Mouse (Mus musculus): ENCODE results near the gene Filip1l. TPM values are rescaled to one million over a fixed set of nuclear protein-coding genes. Genes with fewer than 3 reads are reported as not detected.

The Filip1l gene
- polyA plus RNA-seq, 1 experiment from 2014 or later = 34.0 TPM

DNA sequence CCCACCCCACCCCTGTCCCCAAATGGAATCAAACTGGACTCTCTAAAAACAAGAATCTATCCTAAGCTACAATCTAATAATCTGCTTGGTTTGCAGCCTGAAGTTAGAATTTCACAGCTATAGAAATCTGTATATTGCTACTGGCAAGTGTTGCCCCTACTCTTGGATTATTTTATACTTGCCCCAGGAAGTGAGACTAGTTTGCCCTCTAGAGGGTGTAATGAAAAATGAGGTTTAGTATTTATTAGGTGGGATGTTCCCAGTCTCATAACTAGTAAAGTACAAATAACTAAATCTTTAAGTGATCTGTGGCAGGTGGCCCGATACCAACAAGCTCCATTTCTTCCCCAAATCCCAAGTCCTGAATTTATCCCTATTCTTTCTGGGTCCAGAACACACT, 224.6 kb downstream of the Filip1l start:
- H3K4me1 ChIP-seq (replicated peaks) = no peaks in the 10 kb centered on the region
- 86% methylated on average over 1 of the region's 1 CpGs for WGBS
- no peaks in the 10 kb centered on the region for H3K27me3 ChIP-seq (replicated peaks)
- no peak overlapping the region for H3K4me3 ChIP-seq (replicated peaks)
- no peak overlapping the region for H3K4me2 ChIP-seq (replicated peaks)
- H3K9me3 ChIP-seq = no peaks in the 10 kb centered on the region
- ATAC-seq = no peak
- H3K36me3 ChIP-seq = no peaks in the 10 kb centered on the region; the same call in 1 of the 2 replicates
- H3K27ac ChIP-seq = no peak overlapping the region
- no peak overlapping the region for H3K9ac ChIP-seq

DNA sequence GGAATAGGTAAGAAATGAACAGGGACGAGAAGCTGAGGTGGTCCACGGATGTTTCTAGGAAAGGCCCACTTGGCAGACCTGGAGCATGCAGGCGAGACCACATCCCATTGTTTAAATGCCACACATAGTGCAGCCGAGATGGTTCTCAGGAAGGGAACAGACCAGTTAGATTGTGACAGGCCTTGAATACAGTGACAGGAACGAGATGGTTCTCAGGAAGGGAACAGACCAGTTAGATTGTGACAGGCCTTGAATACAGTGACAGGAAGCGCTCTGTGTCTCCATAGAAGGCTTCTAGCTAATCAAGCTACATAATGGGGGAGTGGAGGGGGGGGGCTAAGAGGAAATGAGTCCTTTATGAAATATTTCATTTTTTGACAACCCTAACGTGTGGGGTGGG, 227.1 kb downstream of the Filip1l start:
- H3K27ac ChIP-seq = no peak overlapping the region
- H3K4me3 ChIP-seq (replicated peaks) = no peak overlapping the region
- H3K4me1 ChIP-seq (replicated peaks) = no peaks in the 10 kb centered on the region
- H3K9ac ChIP-seq = no peak overlapping the region
- whole genome bisulfite sequencing = 68% methylated on average over 7 of the region's 7 CpGs
- no peaks in the 10 kb centered on the region for H3K27me3 ChIP-seq (replicated peaks)
- no peaks in the 10 kb centered on the region; the same call in 1 of the 2 replicates for H3K36me3 ChIP-seq
- no peaks in the 10 kb centered on the region for H3K9me3 ChIP-seq
- no peak for ATAC-seq
- no peak overlapping the region for H3K4me2 ChIP-seq (replicated peaks)

DNA sequence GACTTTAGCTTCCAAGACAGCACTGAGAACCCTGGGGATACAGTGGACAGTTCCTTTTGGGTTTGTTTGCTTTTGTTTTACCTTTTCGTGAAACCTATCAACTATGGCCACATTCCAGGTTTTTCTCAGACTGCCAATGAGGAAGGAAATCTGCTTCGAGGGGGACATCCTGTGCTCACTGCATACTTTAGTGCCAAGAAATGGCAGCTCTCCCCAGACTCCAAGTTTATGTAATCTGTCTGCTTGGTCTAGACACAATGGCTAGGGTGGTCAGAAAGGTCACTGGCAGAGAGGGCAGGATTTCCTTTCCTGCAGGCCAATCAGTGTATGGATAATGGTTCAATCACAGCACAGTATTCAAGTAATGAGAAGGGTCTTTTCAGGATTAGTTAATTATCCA, 229.1 kb downstream of the Filip1l start:
- no peaks in the 10 kb centered on the region for H3K27me3 ChIP-seq (replicated peaks)
- WGBS = 67% methylated on average over 2 of the region's 2 CpGs
- H3K27ac ChIP-seq = no peak overlapping the region
- H3K9me3 ChIP-seq = no peaks in the 10 kb centered on the region
- no peak overlapping the region for H3K4me3 ChIP-seq (replicated peaks)
- H3K36me3 ChIP-seq = no peaks in the 10 kb centered on the region
- H3K4me1 ChIP-seq (replicated peaks) = no peaks in the 10 kb centered on the region
- no peak overlapping the region for H3K9ac ChIP-seq
- ATAC-seq = no peak
- H3K4me2 ChIP-seq (replicated peaks) = no peak overlapping the region

DNA sequence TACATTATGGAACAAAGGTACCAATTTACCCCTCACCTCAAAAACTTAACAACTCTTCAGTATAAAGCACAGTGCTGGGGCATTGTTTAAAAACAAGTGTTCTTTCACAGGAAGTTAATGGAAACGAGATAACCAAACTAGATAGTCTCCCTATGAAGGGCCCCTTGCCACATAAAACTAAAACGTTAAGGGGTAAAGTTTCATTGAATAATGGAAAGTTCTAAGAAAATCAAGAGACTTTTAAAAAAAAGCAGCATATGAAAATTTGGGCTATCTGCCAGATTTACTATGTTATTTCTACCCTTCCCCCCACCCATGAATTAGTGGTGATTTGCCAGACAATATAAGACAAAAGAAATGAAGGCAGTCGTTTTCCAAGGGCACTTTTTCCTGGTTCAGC, 232.3 kb downstream of the Filip1l start:
- no peak overlapping the region for H3K4me3 ChIP-seq (replicated peaks)
- H3K4me1 ChIP-seq (replicated peaks) = no peaks in the 10 kb centered on the region
- 41% methylated on average over 3 of the region's 3 CpGs for WGBS

DNA sequence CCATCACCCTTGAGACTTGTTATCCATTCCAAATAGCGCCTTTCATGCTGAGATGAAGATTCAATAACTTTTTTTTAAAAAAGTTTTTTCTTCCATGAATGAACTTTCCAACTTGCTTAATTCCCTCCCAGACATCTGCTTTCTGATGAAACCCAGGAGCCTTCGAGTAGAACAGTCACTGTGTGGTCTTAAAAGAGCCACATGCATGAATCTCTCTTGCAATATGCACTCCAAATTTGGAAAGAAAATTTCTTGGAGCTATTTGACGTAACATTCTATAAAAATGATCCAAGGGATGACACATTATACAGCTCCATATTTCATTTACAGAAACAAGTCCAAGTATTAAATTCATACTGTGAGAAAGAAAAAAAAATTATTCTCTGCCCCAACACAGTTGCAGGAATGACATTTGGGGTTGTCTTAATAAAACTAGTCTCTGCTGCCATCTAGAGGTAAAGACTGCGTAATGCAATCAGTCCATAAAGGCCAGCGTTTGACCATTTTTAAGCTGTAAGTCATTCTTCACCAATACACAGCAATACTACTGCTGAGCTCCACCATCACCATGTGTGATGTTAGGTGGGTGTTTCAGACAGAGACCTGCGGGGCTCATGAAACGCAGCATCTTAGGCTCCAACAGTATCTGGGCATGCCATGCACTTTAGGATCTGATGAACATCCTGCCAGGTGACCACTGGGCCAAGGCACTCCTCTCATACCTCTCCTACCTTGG, 240.7 kb downstream of the Filip1l start:
- WGBS = 32% methylated on average over 7 of the region's 7 CpGs
- Histone ChIP-seq H3K27ac (no peak overlapping the region), H3K4me2 (replicated peaks) (no peak overlapping the region), H3K36me3 (no peaks in the 10 kb centered on the region), H3K4me1 (replicated peaks) (no peaks in the 10 kb centered on the region), H3K27me3 (replicated peaks) (no peaks in the 10 kb centered on the region), H3K9ac (no peak overlapping the region), H3K9me3 (no peaks in the 10 kb centered on the region), H3K4me3 (replicated peaks) (no peak overlapping the region)
- peak; percentile 53 for ATAC-seq

More for the DNA sequence above, 232.3 kb downstream of the Filip1l start:
- Histone ChIP-seq H3K4me2 (replicated peaks) (no peak overlapping the region), H3K27me3 (replicated peaks) (no peaks in the 10 kb centered on the region), H3K36me3 (no peaks in the 10 kb centered on the region), H3K9ac (no peak overlapping the region), H3K9me3 (no peaks in the 10 kb centered on the region), H3K27ac (no peak overlapping the region)
- ATAC-seq = no peak

DNA sequence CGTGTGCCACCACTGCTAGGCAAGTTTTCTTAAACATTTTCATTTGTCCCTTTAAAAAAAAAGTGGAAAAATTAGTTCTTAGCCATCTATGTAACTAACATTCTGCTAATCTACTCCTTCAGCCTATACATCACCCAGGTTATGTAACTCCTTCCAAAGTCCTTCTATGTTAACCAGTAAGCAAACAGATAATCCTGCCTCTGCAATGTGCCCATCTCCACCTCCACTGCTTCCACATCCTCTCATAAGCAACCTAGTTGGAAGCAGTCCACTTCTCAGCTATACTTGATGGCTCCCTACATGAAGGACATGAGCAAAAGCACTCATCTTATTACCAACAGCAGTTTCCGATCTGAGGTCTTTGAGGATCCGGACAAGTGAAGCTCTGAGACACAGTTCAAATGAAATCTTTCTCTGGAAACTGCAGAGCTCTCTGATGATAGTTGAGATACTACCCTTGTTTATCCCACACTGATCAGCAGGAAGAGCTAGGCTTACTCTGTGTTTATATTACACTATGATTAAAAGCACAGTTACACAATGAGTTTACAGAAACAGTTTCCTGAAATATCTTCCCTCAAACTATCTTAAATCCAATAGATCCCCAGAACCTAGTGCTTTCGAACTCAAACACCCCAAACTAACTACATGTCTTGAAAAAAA, 244.5 kb downstream of the Filip1l start:
- no peaks in the 10 kb centered on the region for H3K9me3 ChIP-seq
- no peaks in the 10 kb centered on the region for H3K4me1 ChIP-seq (replicated peaks)
- no peak overlapping the region for H3K27ac ChIP-seq
- H3K9ac ChIP-seq = no peak overlapping the region
- no peaks in the 10 kb centered on the region for H3K27me3 ChIP-seq (replicated peaks)
- WGBS = 65% methylated on average over 4 of the region's 4 CpGs
- H3K4me2 ChIP-seq (replicated peaks) = no peak overlapping the region
- no peak for ATAC-seq
- H3K4me3 ChIP-seq (replicated peaks) = no peak overlapping the region
- no peaks in the 10 kb centered on the region for H3K36me3 ChIP-seq

DNA sequence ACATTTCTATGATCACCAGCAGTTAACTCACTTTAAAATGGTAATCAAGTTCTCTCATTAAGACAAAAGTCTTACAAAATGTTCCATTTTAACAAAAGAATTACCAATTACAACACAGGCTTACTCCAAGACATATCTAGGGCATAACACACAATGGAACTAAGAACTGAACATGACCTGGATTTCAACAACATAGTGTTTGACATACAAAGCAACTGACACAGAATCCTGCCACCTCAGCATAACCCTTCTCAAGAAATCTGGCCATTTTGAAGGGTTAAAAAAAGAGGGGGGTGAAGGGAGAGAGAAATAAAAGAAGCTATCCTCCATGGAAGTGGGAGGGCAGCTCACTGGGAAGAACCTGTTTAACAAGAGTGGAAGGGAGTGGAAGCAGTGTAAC, 248.1 kb downstream of the Filip1l start:
- Histone ChIP-seq H3K9me3 (no peaks in the 10 kb centered on the region), H3K9ac (no peak overlapping the region), H3K27ac (no peak overlapping the region), H3K4me2 (replicated peaks) (no peak overlapping the region), H3K4me1 (replicated peaks) (no peaks in the 10 kb centered on the region), H3K4me3 (replicated peaks) (no peak overlapping the region), H3K27me3 (replicated peaks) (no peaks in the 10 kb centered on the region), H3K36me3 (no peaks in the 10 kb centered on the region)
- ATAC-seq = no peak

DNA sequence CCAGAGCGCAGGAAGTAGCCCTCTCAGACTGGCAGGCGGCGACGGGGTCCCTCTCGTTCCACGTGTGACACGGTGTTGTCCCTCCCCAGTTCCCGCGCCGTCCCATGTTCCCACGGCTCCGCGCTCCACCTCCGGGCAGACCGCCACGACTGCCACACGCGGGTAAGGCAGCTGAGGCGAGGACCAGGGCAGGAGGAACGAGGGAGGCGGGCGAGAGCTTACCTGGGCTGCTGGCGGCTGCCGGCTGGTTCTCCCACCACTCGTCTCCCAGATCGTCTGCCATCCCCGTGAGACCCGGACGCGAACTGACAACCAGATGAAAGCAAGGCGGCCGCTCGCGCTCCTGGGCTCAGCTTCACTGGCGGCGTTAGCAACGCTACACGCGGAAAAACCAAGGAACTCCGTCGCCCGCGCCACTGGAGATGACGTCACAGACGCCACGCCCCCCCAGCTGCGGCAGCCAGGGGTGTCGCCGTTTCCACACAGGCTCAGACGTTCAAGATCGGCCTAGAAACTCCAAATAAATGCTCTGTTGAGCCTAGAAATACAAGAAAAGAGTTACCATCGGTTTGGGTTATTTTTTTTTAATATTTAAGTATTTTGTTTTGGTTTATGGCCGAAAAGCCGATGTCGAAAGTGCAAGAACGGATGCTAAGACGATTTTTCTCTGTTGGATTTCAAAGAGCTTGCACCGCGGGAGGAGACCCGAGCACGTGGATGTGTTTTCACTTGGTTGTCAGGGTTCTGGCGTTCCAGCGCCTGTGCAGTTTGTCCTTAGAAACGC, 253.7 kb downstream of the Filip1l start, which contains the start of gene Cmss1:
Gene Cmss1 (minus strand): TSS at position 421 of the 784 bp plus-strand sequence.
- WGBS = under 1% methylated on average over 64 of the region's 64 CpGs
- peak; percentile 96 for ATAC-seq
- Histone ChIP-seq H3K4me1 (replicated peaks) (0 out of 2 replicates have a peak, but pooled peaks cover 3% of the 10 kb centered on the region), H3K27me3 (replicated peaks) (no peaks in the 10 kb centered on the region), H3K27ac (no peak within 1 kb of the TSS), H3K4me2 (replicated peaks) (peak within 1 kb of the TSS; percentile 69), H3K9ac (peak within 1 kb of the TSS; percentile 65), H3K9me3 (no peaks in the 10 kb centered on the region), H3K36me3 (no peaks in the 10 kb centered on the region), H3K4me3 (replicated peaks) (peak within 1 kb of the TSS; percentile 76)

DNA sequence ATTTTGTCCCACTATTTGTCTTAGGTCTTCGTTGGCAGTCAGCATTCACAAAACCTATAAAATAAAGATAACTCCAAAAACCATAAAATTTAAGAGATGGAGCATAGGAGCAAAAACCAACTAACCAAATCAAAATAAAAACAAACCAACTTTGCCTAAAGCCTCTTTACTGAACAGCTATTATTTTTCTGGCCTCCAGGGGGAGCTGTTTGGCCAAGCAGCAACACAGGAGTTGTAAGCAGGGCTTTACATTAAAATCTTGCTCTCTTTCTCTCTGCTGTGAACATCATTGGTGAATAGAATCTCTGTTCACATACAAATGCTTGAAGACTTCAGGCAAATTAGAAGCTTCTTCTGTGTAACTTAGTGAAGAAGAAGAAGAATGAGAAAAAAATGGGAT, 258.9 kb downstream of the Filip1l start:
- Histone ChIP-seq H3K27me3 (replicated peaks) (no peaks in the 10 kb centered on the region), H3K4me3 (replicated peaks) (no peak overlapping the region), H3K9ac (no peak overlapping the region), H3K9me3 (no peaks in the 10 kb centered on the region), H3K4me1 (replicated peaks) (0 out of 2 replicates have a peak, but pooled peaks cover 3% of the 10 kb centered on the region), H3K4me2 (replicated peaks) (no peak overlapping the region), H3K27ac (no peak overlapping the region), H3K36me3 (no peaks in the 10 kb centered on the region)
- WGBS = 2% methylated on average over 1 of the region's 1 CpGs
- no peak for ATAC-seq

Other genes with a start within 250 kb of the Filip1l start
- gene Tomm70a, start 231.4 kb upstream of the Filip1l start, polyA plus RNA-seq (2015; fragmentation: Nextera tagmentation; extraction: Ambion mirVana) = 50.1 and 55.8 TPM in 2 replicates
- 74.7 and 81.2 TPM in 2 replicates for gene Nit2, start 185.8 kb upstream of the Filip1l start, polyA plus RNA-seq (2015; fragmentation: Nextera tagmentation; extraction: Ambion mirVana)
- gene Tbc1d23, start 121.6 kb upstream of the Filip1l start, polyA plus RNA-seq (2015; fragmentation: Nextera tagmentation; extraction: Ambion mirVana) = 21.9 TPM in 2 replicates
- gene Tmem30c, start 60.2 kb upstream of the Filip1l start, polyA plus RNA-seq (2015; fragmentation: Nextera tagmentation; extraction: Ambion mirVana) = not detected in 2 replicates